24 mouse cellular contexts compared by ENCODE assay signal in genomic region chr4:12743714-12744327, GRCm38 (mm10).
"Had no signal": no experiment of that assay in that cellular context is flagged by ENCODE, and none has a peak within 500 bp of the region (broad histone marks: within the 10 kb centered on the region; RNA-seq: fewer than 3 reads in every experiment).

No protein-coding gene starts in this region.

- H3K9me3 ChIP-seq: heart, embryonic 10.5 days; heart, embryonic 12.5 days; hindbrain, embryonic 10.5 days; hindbrain, embryonic 12.5 days; intestine, embryonic 15.5 days; limb, embryonic 13.5 days; limb, embryonic 15.5 days had no signal

- DNase-seq: gastrocnemius, adult 2 months; gastrocnemius, postnatal 10 days; gastrocnemius, postnatal 25 days; heart, adult 18-20 months; heart, postnatal 10 days; heart, postnatal 4 days; kidney, adult 11 months; kidney, adult 2 months; kidney, adult 9 months; kidney, postnatal 10 days; kidney, postnatal 25 days; kidney, postnatal 4 days had no signal

- ATAC-seq: hindbrain, embryonic 16.5 days; inflammation-experienced regulatory T-cells, adult 6 months; intestine, embryonic 15.5 days had no signal

- H3K36me3 ChIP-seq: heart, embryonic 10.5 days; heart, embryonic 12.5 days; hindbrain, embryonic 10.5 days; hindbrain, embryonic 12.5 days; intestine, embryonic 15.5 days; limb, embryonic 13.5 days; limb, embryonic 15.5 days had no signal

- H3K4me3 ChIP-seq: gastrocnemius, adult 2 months; heart, embryonic 10.5 days; heart, embryonic 12.5 days; hindbrain, embryonic 10.5 days; hindbrain, embryonic 12.5 days; intestine, embryonic 15.5 days; layer of hippocampus, adult 2 months; left cerebral cortex, adult 2 months; limb, embryonic 13.5 days; limb, embryonic 15.5 days had no signal

- H3K27me3 ChIP-seq: heart, embryonic 12.5 days; hindbrain, embryonic 12.5 days; intestine, embryonic 15.5 days; limb, embryonic 13.5 days; limb, embryonic 15.5 days had no signal

- H3K9ac ChIP-seq: heart, embryonic 12.5 days; hindbrain, embryonic 12.5 days; hindbrain, embryonic 14.5 days; intestine, embryonic 15.5 days; limb, embryonic 13.5 days; limb, embryonic 15.5 days had no signal

- H3K4me1 ChIP-seq: heart, embryonic 10.5 days; heart, embryonic 12.5 days; hindbrain, embryonic 12.5 days; intestine, embryonic 15.5 days; limb, embryonic 13.5 days; limb, embryonic 15.5 days had no signal

- H3K4me2 ChIP-seq: heart, embryonic 12.5 days; hindbrain, embryonic 12.5 days; hindbrain, embryonic 14.5 days; intestine, embryonic 15.5 days; limb, embryonic 13.5 days; limb, embryonic 15.5 days had no signal

- H3K27ac ChIP-seq: gastrocnemius, adult 2 months; heart, embryonic 10.5 days; hindbrain, embryonic 10.5 days; hindbrain, embryonic 12.5 days; hindbrain, embryonic 14.5 days; intestine, embryonic 15.5 days; layer of hippocampus, adult 2 months; left cerebral cortex, adult 2 months; limb, embryonic 13.5 days; limb, embryonic 15.5 days had no signal
